Mouse (Mus musculus) c-Kit-negative CD71-positive TER-119-positive erythroid progenitor cells, embryonic 14.5 days (primary cell): Measurements from ENCODE around the gene Tbc1d10a.
A peak's percentile ranks its signal among the peaks of the same experiment; 100 is the strongest.

Experiments used
- DNase-seq: peaks from one replicate; pipeline ENCODE4 v3.0.0-alpha.2; 2013; ENCODE audit warnings: low read depth, low spot score

Gene Tbc1d10a

DNA sequence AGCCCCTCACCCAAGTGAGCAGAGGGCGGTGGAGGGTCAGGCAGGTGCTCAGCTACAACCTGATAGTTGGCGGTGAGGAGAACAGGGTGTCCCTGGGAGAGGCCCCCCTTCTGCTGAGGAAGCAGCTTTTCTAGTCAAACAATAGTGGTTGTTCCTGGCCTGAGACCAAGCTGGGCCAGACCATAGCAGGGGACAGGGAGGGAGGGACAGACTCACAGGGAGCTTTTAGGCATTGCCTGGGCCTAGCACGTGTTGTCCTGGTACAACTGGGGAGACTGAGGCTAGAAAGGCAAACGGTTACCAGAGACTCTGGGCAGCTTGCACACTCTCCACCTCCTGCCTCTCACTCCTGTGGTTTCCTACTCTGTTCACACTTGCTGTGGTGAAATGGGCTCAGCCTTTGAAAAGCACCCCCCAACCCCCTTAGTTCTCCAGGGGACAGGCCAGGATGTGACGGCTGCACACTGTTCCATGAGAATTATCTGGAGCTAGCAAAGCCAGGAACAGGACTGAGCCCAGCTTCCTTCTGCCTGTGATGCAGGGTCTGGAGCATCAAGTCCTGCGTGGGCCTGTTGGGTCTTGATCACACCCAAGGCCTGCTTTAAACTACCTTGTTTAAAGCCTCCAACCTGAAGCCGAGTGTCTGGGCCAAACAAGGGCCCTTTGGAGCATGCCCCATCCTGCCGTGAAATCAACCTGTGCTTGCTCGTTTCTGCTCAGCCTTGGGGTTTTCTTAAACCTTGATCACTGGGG lies 29.8 kb downstream of the Tbc1d10a start:
- no peak for DNase-seq

DNA sequence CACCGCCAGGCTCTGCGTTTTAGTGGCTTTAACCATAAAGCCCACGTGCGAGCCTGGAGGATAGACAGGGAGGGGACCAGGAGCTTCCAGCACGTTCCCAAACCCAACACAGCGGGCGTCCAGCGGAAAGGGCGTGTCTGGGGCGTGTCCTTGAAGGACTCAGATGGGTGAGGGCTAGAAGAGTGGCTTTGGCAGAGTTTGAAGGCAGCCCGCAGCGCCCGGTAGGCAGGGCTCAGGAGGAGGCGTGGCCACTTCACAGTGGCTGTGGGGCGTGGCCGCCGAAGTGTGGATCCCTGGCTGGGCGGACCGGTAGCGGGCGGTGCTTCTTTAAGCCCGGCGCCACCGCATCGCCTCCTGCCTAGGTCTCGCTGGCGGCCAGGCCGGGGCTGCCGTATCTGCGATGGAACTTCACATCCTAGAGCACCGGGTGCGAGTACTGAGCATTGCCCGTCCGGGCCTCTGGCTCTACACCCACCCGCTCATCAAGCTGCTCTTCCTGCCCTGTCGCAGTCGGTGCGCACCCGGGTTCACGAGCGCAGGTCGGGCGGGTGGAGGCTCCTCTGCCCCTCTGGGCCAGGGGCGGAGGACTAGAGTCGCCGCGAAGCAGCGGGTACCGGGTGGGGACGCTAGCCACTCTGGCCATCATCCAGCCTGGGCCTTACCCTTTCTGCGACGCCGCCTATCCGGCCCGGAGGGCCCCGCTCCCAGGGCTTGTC lies 31.5 kb downstream of the Tbc1d10a start, which contains the start of gene Castor1:
Gene Castor1, plus strand, starts transcription at position 312 of the 716 bp plus-strand sequence.
- DNase-seq, result peak; percentile 91

DNA sequence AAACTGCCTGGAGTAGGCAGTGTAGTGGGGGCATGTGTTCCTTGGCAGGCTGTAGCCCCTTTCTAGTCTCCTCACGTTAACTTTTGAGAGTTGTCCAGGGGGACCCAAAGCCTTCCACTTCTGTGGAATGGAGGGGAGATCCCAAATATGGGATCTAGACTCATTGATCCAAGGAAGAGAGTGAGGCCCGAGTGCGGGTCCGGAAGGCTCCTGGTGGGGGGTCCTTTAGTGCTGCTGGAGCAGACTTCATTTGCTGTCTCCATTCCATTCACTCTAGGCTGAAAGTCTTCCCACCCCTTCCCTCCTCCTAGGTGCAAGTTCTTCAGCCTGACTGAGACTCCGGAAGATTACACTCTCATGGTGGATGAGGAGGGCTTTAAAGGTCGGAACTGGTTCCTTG lies 32.0 kb downstream of the Tbc1d10a start:
- DNase-seq, result no peak

DNA sequence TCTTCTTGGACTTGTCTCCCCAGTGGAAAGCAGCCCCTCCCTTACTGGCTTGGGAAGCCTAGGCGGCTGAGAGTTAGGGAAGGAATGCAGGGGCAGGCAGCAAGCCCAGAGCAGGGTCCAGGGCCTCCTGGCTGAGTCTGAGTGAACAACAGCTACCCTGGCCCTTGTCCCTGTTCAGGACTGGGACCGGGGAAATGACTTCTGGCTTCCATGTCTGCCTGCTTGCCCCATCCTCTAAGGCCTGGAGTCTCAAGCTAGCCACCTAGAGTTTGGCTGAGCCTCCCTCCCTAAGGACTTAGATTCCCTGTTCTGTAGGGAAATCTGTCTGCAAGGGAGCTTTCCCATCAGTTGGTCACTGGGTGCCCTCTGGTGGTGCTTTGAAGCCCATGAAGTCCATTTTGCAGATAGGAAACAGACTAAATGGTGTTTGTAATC lies 32.7 kb downstream of the Tbc1d10a start:
- DNase-seq, result no peak

- DNase-seq, result no peak
Measured at GRCm38 (mm10) chr11:4219908-4220307, 33.3 kb downstream of the Tbc1d10a start.

DNA sequence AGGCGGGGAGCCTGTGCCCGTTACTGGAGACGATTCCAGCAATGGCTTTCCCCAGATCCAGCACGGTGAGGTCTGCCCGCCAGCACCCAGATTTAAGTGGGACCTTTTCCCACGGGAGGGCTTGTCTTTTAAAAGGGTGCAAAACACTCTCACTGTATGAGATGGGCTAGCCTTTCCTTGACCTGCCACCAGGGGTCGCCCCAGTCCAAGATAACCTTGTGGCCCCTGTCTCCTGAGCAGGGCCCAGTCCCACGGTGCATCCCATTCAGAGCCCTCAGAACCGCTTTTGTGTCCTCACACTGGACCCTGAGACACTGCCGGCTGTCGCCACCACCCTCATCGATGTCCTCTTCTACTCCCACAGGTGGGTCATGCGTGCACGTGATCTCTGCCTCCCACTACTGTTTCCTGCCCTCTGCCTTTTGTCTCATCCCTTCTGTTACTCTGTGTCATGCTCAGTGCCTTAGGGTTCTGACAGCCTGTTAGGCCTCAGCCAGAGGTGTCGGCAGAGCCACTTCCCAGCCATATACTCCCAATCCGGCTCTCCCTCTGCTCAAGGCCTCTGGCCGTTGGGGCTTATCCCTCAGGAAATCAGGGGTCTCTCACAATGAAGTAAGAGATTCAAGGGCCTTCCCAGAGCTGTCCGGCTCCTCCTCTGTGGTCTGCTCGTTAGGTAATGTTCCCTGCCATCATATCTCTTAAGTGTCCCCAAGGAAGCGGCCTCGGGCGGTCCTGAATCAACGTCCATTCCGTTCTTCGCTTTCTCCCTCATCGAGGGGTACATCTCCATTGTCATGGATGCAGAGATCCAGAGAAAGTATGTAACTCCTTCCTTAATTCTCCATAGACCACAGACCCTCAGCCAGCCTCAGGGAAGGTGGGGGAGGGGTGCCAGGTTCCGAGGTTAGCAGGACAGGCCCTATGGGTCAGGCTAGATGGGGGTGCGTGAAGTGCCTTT lies 34.1 kb downstream of the Tbc1d10a start:
- DNase-seq, result peak; percentile 77

GRCm38 (mm10) chr11:4222046-4222950 lies 35.7 kb downstream of the Tbc1d10a start:
- DNase-seq, result no peak

DNA sequence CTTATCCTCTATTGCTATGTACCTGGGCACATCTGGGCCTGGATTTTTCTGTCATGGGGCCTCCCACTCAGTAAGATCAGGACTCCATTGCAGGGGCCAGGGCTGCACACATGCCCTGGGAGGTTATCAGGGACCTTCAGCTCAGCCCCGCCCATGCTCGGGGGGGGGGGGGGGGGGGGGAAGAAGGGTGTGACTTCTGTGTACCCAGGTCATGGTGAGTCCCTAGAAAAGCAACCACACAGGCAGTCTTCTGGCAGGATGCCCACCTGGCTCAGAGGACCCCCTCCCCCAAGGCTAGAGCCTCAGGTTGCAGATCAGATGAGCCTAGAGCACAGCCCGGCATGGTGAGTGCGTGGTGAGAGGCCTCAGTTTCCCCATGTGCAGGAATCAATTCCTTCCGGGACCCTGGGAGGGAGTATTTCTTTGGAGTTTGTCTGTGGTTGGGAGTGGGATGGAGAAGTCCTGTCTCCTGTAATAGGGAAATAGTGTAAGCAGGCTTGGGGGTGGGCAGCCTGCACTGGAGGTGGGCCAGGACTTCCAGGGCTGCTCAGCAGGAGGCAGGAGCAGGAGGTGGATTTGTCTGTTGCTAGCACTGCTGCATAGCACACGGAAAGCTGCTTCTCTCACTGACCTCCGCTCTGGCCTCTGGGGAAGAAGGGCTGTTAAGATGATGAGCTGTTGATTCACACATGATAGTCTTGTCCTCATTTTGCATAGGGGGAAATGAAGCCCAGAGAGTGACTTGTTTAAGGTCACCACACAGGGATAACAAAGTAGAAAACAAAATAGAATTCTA lies 37.0 kb downstream of the Tbc1d10a start:
- DNase-seq, result peak; percentile 82

GRCm38 (mm10) chr11:4224223-4224622 lies 37.6 kb downstream of the Tbc1d10a start:
- DNase-seq, result no peak

- no peak for DNase-seq
Measured at GRCm38 (mm10) chr11:4226569-4227325, 40.2 kb downstream of the Tbc1d10a start.

DNA sequence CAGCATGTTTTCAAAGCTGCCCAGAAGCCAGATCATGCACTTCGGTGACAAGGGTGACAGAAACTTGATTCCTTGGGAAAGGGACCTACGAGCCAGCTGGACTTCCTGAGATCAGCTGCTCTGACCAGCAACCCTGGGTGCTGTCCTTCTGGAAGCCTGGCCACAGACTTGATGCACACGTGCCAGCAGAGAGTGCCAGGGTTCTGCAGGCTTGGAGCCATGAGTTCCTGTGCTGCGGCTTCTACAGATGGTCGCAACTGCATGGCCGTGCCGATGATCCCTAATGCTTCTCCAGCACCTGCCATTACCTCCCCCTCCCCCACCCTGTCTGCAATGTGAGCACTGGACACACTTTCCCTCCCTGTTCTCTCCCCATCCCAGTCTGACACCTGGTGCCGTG lies 41.9 kb downstream of the Tbc1d10a start:
- DNase-seq, result no peak

DNA sequence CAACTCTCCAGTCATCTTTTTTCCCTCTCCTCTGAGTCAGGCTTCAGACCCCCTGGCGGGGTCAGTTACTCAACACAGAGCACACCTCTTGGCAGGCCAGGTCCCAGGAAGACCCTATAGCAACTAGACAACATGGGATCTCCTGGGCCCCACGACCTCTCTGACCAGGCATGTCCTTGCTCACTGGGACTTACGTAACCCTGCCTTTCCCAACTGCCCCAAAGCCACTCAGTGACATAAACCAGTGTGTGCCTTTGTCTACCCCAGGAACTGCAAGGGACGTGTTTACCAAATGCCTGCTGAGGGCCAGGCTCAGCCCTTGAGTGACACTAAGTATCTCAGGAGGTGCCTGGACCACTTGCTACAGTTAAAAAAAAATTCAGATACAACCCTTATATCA lies 43.3 kb downstream of the Tbc1d10a start:
- no peak for DNase-seq

GRCm38 (mm10) chr11:4231435-4231834 lies 44.8 kb downstream of the Tbc1d10a start:
- DNase-seq, result no peak

- no peak for DNase-seq
Measured at GRCm38 (mm10) chr11:4232644-4233043, 46.1 kb downstream of the Tbc1d10a start.

GRCm38 (mm10) chr11:4235052-4235655 lies 48.6 kb downstream of the Tbc1d10a start:
- no peak for DNase-seq

DNA sequence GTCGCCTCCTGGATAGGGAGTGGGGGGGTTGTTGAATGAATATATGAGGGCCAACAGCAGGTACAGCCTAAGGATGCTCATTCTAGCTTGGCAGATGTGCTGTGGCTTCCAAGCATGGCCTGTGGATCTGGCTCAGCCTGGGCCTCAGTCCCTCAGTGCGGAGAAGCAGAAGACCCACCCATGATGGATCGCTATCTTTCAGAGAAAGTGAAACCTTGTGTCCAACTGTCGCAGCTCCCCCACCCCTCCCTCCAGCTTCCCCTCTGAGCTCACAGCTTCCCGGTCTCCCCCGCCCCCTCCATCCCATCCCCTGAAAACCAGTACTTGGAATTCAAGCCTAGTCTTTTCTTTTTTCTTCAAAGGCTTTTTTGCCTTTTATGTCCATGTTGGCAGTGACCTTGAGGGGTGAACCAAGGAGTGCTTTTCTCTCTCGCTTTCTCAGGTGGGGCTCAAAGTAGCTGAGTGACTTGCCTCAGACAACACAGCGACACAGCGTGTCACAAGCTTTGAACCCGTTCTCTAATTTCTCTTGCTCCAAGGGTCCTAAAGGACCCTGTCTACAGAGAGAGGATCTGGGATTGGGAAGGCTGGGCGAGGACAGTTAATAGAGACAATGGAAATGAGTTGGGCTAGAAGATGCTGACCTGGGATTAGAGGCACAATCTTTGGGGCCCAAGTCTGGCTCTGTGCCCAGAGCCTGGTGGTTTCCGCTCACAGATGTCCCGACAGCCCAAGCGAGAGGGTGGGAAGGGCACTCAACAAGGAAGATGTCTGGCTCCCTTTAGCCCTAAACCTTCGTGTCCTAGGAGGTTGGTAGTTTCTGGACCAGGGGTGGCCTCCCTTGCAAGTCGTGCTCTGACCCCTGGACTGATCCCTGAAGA lies 49.3 kb downstream of the Tbc1d10a start, which contains the start of gene Osm:
Gene Osm, plus strand, starts transcription at position 756 of the 881 bp plus-strand sequence.
- no peak for DNase-seq

- DNase-seq, result no peak
Measured at GRCm38 (mm10) chr11:4236546-4237067, 50.0 kb downstream of the Tbc1d10a start.
